Mouse (Mus musculus): ENCODE measurements around the gene Pam16.

The Pam16 gene

DNA sequence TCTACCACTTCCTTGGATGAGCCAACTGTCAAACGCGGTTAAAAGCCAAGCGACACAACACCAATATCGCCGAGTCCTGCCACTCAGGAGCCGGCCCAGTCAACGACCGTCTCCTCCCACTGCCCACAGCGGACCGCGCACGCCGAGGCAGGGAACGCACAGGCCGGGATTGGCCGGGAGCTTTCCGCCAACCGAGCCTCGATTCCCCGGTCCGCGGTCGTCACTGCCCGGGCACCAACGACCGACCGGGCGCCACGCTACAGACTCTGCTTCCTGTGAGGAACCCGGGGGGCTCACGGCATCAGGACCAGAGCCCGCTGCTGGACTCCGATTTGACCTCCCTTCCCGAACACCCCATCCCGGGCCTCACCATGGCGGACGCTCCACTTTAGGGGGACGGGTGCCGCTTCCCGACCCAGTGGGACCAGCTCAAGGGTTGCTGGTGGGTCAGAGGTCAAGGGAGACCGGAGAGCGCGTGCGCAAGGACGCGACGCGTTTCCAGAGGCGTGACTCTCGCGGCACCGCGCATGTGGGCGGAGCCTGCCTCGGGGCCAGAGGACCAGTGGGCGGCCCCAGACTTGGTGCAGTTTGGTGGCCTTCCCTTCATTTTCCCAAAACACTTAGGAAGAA is at the start of gene Pam16:
Gene Pam16, minus strand, starts transcription at position 508 of the 630 bp plus-strand sequence.
- peak; percentile 92 for DNase-seq

DNA sequence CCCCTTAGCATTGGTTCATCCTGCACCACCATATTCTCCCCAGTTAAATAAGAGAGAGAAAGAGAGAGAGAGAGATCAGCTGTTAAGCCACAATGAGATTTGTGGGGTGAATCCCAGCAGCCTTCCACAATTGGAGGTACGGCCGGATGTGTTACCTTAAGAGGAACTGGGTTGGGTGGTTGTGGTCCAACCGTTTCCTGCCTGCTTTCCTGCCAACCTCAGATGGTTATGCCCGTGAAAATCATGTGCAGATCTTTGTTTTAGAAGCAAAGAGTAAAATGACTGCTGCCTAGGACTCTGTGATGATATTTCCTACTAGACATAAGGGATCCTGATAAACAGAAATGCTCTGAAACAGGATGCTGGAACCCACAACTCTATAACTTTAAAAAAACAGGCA is 49.3 kb upstream of the Pam16 start:
- DNase-seq = no peak

DNA sequence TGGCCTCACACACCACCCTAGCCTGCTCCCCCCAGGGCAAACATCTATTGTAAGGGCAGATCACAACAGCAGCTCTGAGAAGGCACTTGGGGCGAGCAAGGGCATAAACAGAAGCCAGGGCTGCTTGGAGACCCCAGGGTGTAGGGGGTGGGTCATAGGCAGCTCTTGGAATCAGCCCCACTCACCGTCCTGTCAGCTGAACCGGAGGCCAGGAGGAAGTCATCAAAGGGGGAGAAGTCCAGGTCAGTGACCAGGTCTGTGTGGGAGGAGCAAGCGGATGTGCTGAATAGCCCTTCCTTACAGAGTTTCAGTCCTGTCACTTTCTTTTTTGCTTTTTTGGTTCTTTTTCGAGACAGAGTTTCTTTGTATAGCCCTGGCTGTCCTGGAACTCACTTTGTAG is 45.5 kb upstream of the Pam16 start:
- DNase-seq = no peak

DNA sequence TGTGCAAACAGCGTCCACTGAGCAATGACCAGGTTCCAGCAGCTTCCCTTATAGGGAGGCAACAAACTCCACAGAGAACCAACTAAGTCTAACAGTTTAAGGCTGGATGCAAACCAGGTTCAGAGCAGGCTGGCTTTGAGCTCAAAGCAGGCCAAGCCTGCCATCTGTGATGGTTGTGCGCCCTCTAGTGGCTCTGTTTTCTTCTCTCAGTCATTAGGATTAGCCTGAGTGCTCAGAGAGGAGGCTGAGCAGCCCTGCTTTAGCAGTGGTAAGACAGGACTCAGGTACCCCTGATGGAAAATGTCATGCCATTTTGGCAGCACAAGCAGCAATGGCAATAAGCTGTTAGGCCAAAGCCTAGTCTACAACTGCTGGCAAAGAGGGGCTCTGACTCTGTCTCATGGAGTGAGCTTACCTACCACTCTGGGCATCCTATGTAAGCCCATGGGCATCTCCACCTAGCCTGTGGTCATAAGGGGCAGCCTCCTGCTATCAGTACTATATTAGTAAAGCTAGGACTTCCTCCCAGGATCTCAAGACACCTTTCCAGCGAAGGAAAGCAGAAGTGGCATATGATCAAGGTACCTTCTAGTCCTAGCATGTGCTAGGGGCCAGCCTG is 42.5 kb upstream of the Pam16 start:
- peak; percentile 74 for DNase-seq

DNA sequence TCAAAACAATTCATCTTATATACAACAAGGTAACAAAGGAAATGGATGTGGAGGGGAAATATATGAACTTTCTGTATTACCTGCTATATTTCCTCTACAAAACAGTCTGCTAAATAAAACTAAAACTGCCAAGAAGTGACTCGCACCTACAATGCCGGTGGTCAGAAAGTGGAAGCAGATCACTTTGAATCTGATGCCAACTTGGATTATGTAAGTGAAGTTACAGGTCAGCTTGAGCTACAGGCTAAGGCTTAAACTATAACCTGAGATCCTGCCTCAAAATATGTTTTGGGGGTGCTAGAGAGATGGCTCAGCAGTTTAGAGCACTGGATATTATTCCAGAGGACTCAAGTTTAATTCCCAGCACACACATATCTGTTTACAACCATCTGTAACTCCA is 40.9 kb upstream of the Pam16 start:
- DNase-seq = peak; percentile 37

DNA sequence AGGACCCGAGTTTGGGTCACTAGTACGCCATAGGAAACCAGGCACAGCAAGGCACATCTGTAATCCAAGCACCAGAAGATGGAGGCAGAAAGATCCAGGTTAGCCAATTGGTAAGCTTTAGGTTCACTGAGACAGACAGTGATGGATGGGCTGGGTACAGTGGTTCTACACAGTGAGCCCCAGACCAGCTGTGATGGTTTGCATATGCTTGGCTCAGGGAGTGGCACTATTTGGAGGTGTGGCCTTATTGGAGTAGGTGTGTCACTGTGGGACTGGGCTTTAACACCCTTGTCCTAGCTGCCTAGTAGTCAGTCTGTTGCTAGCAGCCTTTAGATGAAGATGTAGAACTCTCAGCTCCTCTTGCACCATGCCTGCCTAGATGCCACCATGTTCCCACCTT is 39.0 kb upstream of the Pam16 start:
- DNase-seq = no peak

DNA sequence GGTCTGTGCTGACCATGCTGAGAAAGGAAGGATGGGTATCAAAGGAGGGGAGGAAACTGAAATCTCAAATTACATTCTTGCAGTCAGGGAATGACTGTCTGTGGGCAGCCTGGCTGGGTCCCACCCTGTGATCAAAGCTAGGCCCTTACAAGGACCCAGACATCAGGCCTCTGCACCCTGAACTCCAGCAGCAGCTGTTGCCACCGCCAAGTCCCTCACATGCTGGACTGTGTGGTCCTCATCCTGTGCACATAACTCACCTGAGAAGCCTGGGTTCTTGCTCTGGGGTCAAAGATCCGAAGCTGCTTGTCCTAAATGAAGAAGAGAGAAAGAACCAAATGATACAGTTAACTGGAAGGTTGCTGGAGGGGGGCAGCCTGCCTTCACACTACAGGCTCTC is 36.8 kb upstream of the Pam16 start:
- no peak for DNase-seq

DNA sequence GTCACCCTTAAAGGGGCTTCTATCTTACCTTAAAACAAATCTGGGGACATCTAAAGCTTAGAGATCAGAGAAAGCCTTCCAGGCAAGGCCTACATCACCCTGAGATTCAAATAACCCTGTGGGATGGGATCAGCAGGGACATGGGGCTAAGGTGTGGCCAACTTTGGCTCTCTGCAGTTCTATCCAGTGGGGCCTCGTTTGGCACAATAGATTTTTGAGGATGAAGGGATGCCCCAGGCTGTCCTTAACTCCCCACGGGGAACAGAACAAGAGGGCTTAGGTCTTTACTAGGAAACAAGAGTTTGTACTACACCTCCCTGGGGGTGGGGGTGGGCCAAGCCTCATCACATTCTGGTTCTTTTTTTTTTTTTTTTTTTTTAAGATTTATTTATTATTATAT is 34.5 kb upstream of the Pam16 start:
- no peak for DNase-seq

DNA sequence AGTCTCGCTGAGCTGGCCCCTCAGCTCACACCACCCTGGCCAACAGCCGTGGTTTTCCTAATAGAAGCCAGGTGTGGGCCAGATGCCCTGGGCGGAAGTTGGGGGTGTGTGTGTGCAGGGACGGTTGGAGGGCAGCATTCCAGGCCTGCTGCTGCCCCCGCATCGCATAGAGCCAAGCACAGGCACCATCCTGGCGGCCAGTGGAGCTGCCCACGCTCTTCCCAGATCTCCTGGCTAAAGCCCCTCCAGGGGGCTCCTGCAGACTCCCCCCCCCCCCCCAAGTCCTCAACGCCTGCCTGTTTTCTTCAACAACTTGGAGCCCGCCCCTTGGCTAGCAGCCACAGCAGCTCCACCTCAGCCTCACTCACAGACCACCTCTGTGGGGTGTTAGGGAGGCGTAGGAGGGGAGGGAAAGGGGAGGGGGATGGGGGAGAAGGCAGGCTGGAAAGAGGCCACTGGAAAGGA is 34.0 kb upstream of the Pam16 start:
- DNase-seq = no peak

DNA sequence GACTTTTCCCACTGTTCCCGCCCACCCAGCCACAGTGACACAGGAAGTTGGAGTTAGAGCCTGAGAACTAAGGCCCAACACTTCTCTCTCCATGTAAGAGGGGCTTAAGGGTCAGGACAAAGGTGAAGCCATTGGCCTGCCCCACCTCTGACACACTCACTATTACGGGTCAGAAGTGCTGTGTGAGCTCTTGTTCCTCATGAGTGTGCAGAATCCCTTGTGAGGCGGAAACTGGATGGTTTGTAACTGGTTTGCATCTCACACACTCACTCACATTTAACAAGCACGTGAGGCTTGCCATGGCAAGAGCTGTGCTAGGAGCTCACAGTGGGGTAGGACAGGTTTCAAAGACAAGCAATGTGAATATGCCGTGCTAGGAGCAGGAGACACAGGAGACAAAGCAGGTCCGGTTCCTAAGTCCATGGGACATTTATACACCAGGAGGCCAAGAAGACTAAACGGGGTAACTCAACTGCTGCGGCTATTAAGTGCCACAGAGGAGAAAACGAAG is 31.8 kb upstream of the Pam16 start:
- DNase-seq = peak; percentile 62

DNA sequence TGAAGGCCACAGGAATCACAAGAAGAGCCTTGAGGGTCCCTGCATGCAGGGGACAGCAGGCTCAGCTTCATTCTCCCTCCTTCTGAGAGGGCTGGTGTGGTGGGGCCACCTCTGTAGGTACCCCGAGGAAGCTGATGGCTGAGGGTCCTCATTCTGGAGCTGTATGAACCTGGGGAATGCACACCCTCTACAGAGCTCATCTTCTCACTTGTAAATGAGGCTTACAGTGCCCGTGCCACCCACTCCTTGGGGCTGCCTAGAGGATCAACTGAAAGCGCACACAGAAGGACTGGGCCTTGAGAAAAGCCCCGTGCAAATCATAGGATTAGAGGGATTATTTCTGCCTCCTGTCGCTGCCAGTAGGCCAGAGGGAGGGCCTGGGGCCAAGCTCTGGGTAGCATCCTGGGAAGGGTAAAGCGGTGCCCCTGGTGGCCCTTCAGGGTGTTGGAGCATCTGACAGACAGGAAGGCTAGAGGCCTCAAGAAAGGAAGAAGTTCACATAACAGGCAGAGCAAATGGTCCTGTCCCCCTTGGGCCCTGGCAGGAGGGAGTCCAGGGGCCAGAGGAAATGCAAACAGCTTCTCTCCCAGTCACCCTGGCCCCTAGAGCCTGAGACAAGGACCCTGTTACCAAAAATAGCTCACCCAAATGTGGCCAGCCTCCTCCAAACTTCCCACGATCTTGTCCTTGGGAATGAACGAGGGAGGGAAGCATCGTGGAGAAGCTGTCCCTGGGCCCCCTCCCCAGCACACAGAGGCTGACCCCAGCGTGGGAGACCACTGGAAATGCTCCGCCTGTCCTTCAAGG is 31.2 kb upstream of the Pam16 start:
- DNase-seq = no peak

DNA sequence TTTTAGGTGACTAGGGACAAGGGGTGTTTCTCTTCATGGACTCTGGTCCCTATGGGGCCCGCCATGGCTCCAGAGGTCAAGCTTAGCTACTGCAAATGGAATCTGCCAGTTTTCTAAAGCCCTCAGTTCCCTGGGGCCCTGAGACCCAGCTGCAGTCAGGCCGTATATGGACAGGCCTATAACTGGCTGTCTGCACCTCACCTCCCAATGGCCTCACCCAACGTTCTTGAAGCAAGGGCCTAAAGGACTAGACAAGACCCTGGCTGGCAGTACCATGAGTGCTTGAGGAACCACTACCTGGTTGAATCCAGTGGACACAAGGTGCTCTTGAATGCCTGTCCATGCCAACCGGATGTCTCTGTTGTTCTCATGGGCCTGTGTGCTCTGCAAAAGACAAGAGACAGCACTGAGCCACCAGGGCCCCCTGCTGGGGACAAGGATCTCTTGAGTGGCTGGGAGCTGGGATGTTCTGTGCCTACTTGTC is 30.5 kb upstream of the Pam16 start:
- DNase-seq = peak; percentile 70

DNA sequence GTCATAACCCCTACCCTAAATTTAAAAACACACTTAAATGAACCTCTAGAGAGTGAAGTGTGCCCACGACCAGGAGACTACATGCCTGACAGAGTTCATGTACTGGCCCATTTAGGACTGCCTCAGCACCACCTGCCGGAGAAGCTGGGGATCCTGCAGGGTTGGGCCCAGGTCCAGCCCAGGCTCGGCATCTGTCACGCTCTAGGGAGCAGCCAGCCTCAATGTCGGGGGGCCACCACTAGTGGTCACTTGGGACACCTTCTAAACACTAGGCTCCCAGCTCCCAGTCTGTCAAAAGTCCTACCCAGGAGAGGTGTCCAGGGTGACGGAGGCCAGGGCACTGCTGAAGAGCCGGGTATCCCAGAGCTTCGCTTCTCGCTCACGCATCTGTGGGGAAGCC is 29.9 kb upstream of the Pam16 start:
- DNase-seq = peak; percentile 78

DNA sequence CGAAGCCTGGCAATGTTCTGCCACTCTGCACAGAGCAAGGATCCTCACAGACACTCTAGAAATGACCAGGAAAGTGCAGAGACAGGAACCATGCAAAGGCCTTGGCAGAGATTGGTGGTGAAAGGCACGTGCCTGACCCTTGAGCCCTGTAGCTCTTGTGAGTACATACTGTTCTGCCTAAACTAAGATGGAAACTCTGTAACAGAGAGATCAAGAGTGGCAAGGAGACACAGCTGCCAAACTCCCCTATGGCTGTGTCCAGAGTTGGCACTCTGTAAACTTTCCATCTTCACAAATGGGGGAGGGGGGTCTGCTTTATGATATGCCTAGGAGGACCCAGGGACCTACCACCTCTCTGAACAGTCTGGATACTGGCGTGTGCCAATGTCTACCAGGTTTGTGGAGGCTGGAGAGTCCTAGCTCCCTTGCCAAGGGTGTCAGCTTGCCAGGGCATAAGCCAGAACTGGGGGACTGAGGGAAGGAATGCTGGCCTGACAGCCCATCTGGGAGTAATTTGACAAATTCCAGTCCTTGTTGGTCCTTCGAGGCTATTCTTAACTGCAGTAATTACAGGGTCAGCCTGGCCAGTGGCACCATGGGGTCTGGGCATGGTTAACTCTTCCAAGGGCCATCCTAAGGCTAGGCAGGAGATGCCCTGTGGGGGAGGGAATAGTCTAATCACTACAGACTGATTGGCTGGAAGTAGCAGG is 28.1 kb upstream of the Pam16 start:
- peak; percentile 62 for DNase-seq

DNA sequence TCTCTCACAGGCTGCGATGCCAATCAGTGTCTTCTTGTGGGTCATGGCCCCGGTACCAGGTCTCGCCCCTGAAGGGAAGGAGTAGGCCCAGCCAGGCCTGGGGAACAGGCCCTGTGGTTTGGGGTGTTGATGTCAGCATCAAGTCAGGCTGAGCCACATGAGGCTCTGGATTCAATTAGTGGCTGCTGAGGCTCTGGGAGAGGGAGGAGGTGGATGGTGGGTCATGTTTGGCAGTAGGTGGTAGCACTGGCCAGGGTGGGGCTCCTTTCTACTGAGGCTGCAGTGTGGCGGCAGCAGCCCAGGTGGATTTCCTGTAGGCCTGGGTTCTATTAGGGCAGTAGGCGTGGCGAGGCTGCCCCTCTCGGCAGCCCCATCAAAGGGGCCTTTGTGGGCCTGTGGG is 26.8 kb upstream of the Pam16 start:
- DNase-seq = no peak

DNA sequence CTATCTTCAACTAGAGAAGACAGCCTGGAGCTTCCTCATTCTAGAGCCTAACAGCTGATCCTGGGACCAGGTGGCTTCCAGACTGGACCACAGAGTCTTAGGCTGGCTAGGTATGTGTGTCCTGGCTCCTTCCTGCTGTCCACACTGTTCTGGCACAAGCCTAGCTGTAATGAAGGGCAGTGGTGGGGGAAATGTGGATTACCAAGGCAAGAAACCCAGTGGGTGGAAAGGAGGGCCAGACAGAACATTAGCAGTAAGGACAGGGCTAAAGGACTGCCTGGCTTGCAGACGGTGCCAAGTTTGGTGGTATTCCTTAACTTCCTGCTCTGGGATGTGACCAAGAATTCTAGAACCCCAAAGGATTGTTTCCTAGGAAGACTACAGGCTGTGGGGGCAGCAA is 26.3 kb upstream of the Pam16 start:
- DNase-seq = no peak

DNA sequence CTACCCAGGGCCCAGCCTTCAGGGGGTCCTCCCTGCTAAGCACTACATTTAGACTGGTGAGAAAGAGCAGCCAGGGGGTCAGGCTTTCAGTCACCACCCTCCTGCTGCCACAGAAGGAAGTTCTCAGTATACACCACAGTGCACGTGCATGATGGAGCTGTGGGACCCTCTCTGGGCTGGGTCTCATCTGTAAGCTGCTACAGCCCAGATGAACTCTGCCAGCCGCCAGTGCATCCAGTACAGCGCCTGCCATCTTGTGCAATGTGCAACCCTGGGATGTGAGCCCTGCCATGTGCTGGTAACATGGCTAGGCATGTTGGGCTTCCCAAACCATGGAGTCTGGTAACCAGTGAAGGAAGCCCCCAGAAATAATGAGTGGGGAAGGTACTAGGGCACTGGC is 25.4 kb upstream of the Pam16 start:
- no peak for DNase-seq

DNA sequence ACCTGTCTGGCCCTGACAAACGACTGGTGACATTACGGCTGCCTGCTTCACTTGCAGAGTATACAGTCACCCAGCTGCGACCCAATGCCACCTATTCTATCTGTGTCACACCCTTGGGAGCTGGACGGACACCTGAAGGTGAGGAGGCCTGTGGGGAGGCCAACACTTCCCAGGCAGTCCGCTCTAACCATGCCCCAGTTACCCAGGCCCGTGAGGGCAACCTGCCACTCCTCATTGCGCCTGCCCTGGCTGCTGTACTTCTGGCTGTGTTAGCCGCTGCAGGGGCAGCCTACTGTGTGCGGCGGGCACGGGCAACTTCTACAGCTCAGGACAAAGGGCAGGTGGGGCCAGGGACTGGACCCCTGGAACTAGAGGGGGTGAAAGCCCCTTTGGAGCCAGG is 24.9 kb upstream of the Pam16 start:
- no peak for DNase-seq

DNA sequence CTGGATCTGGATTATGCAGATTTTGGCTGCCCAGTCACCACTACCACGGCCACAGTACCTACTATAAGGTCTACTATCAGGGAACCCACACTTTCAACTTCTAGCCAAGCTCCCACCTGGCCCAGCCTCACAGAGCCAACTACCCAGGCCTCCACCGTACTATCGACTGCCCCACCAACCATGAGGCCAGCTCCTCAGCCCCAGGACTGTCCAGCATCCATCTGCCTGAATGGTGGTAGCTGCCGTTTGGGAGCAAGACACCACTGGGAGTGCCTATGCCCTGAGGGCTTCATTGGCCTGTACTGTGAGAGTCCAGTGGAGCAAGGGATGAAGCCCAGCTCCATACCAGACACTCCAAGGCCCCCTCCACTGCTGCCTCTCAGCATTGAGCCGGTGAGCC is 24.4 kb upstream of the Pam16 start:
- no peak for DNase-seq

DNA sequence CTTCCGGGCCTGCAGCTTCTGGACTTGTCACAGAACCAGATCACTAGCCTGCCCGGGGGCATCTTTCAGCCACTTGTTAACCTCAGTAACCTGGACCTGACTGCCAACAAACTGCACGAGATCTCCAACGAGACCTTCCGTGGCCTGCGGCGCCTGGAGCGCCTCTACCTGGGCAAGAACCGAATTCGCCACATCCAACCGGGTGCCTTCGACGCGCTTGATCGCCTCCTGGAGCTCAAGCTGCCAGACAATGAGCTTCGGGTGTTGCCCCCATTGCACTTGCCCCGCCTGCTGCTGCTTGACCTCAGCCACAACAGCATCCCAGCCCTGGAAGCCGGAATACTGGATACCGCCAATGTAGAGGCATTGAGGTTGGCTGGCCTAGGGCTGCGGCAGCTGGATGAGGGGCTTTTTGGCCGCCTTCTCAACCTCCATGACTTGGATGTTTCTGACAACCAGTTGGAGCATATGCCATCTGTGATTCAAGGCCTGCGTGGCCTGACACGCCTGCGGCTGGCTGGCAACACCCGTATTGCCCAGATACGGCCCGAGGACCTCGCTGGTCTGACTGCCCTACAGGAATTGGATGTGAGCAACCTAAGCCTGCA is 23.7 kb upstream of the Pam16 start:
- peak; percentile 81 for DNase-seq

DNA sequence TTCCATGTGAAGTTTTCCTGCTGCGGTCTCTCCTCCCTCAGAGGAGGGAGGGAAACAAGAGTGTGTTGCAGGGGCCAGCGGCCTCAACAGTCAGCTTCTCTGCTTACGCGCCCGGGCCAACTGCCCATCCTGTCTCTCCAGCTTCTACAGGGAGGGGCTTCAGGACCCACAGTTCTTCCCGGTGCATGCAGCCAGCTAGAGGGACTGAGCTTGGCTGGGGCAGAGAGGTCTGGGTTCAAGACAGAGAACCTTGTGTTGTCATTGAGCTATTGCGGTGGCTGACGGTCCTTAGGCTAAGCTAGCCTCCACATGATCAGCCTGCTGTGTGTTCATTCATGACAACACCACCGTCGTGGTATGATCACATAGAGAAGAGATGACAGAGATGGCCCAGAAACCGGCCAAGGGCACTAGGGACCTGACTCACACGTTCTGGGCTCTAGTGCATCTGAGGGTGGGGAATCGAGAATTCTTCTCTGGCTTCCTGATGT is 22.9 kb upstream of the Pam16 start:
- DNase-seq = no peak

DNA sequence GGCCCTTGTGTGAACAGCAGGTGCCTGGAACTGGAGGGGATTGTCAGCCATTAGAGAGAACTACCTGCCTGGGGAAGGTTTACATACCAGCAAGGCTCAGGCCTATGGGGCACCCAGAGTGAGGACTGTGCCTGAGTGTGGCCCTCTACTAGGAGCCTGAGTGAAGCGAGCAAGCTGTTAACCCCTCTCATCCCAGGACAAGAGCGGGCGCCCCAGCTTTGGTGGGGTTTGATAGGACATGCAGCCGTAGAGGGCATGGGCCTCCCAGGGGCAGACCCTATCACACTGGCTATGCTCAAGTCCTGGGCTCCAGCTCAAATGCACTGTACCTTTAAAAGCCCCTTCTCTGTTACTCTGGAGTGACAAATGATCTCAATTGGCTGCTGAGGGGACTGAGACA is 22.0 kb upstream of the Pam16 start:
- DNase-seq = no peak

DNA sequence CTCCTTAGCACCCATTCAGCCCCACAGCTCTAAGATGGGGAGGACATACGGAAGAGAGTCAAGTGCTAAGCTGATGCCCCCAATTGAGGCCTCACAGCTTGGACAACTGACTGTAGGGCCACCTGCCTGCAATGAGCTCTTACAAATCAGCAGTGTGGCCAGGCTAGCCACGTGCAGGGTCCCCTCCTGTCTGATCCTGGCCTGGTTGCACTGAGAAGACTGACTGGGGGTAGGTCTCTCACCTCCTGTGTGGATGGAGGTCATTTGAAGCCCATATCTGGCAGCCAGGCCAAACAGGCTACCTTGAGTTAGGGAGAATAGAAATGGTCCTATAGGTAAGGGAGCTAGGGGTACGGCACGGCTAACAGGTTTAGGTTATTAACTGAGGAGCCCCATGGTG is 21.1 kb upstream of the Pam16 start:
- no peak for DNase-seq
